Mouse (Mus musculus) lung, postnatal 0 days (tissue): ENCODE measurements at regions not wholly inside any gene's neighbourhood (a gene's known extent, or its start where the extent isn't known, plus 50 kb on each side); places are given as distances from the start of the nearest gene placed in this dataset.

Experiments used
- CTCF ChIP-seq: IDR thresholded peaks from 2 replicates; pipeline ENCODE4 v1.5.1; 2016; ENCODE audit warnings: antibody characterized with exemption, mild to moderate bottlenecking
- EP300 ChIP-seq: IDR thresholded peaks from 2 replicates; pipeline ENCODE4 v1.6.1; 2016; ENCODE audit warnings: antibody characterized with exemption, mild to moderate bottlenecking, control low read depth

GRCm38 (mm10) chr14:102718558-102718957 is 263.9 kb downstream of the Kctd12 start:
- TF ChIP-seq CTCF: no peak
- TF ChIP-seq EP300: no peak
